Mouse (Mus musculus): ENCODE results near the gene Gna11. TPM values are rescaled to one million over a fixed set of nuclear protein-coding genes. Genes with fewer than 3 reads are reported as not detected.

Gna11 gene
- polyA plus RNA-seq, 1 experiment = 1.2 TPM

- TF ChIP-seq TAL1 (IDR thresholded peaks at IDR 0.05; ENCODE audit: low read length) (no peak), GATA1 (IDR thresholded peaks at IDR 0.05; ENCODE audit: low read length) (no peak)
- Histone ChIP-seq H3K4me1 (ENCODE audit: control insufficient read depth) (peaks cover 58% of the 10 kb centered on the region), H3K9me3 (ENCODE audit: control insufficient read depth, low read length) (no peaks in the 10 kb centered on the region), H3K4me3 (replicated peaks) (peak overlapping the region; percentile 91), H3K27me3 (ENCODE audit: control insufficient read depth) (no peaks in the 10 kb centered on the region), H3K36me3 (ENCODE audit: control insufficient read depth) (peaks cover 34% of the 10 kb centered on the region)
These were observed 14.9 kb upstream of the Gna11 start for GRCm38 (mm10) chr10:81559627-81560539.

GRCm38 (mm10) chr10:81559163-81559626 lies 14.2 kb upstream of the Gna11 start, which contains the start of gene Aes:
Gene Aes (plus strand): TSS chr10:81559488.
- peaks cover 27% of the 10 kb centered on the region for H3K36me3 ChIP-seq (ENCODE audit: control insufficient read depth)
- peak within 1 kb of the TSS; percentile 91 for H3K4me3 ChIP-seq (replicated peaks)
- H3K4me1 ChIP-seq (ENCODE audit: control insufficient read depth) = peaks cover 53% of the 10 kb centered on the region
- H3K9me3 ChIP-seq (ENCODE audit: control insufficient read depth, low read length) = no peaks in the 10 kb centered on the region
- TF ChIP-seq GATA1 (IDR thresholded peaks at IDR 0.05; ENCODE audit: low read length) = no peak
- no peak for TF ChIP-seq TAL1 (IDR thresholded peaks at IDR 0.05; ENCODE audit: low read length)
- no peaks in the 10 kb centered on the region for H3K27me3 ChIP-seq (ENCODE audit: control insufficient read depth)

GRCm38 (mm10) chr10:81557491-81557890 lies 12.5 kb upstream of the Gna11 start:
- no peaks in the 10 kb centered on the region for H3K27me3 ChIP-seq (ENCODE audit: control insufficient read depth)
- no peak for TF ChIP-seq TAL1 (IDR thresholded peaks at IDR 0.05; ENCODE audit: low read length)
- no peak for TF ChIP-seq GATA1 (IDR thresholded peaks at IDR 0.05; ENCODE audit: low read length)
- H3K4me1 ChIP-seq (ENCODE audit: control insufficient read depth) = peaks cover 36% of the 10 kb centered on the region
- no peak overlapping the region for H3K4me3 ChIP-seq (replicated peaks)
- H3K9me3 ChIP-seq (ENCODE audit: control insufficient read depth, low read length) = peaks cover 3% of the 10 kb centered on the region
- peaks cover 12% of the 10 kb centered on the region for H3K36me3 ChIP-seq (ENCODE audit: control insufficient read depth)

GRCm38 (mm10) chr10:81556282-81556681 lies 11.3 kb upstream of the Gna11 start:
- Histone ChIP-seq H3K27me3 (ENCODE audit: control insufficient read depth) (no peaks in the 10 kb centered on the region), H3K4me3 (replicated peaks) (no peak overlapping the region), H3K36me3 (ENCODE audit: control insufficient read depth) (peaks cover 3% of the 10 kb centered on the region), H3K4me1 (ENCODE audit: control insufficient read depth) (peaks cover 39% of the 10 kb centered on the region), H3K9me3 (ENCODE audit: control insufficient read depth, low read length) (peaks cover 3% of the 10 kb centered on the region)
- TF ChIP-seq TAL1 (IDR thresholded peaks at IDR 0.05; ENCODE audit: low read length) = no peak
- no peak for TF ChIP-seq GATA1 (IDR thresholded peaks at IDR 0.05; ENCODE audit: low read length)

GRCm38 (mm10) chr10:81553807-81554755 lies 9.1 kb upstream of the Gna11 start:
- H3K4me3 ChIP-seq (replicated peaks) = no peak overlapping the region
- H3K36me3 ChIP-seq (ENCODE audit: control insufficient read depth) = no peaks in the 10 kb centered on the region
- TF ChIP-seq TAL1 (IDR thresholded peaks at IDR 0.05; ENCODE audit: low read length) = no peak
- no peak for TF ChIP-seq GATA1 (IDR thresholded peaks at IDR 0.05; ENCODE audit: low read length)
- peaks cover 3% of the 10 kb centered on the region for H3K9me3 ChIP-seq (ENCODE audit: control insufficient read depth, low read length)
- peaks cover 29% of the 10 kb centered on the region for H3K4me1 ChIP-seq (ENCODE audit: control insufficient read depth)
- H3K27me3 ChIP-seq (ENCODE audit: control insufficient read depth) = no peaks in the 10 kb centered on the region

GRCm38 (mm10) chr10:81553232-81553631 lies 8.2 kb upstream of the Gna11 start:
- TF ChIP-seq TAL1 (IDR thresholded peaks at IDR 0.05; ENCODE audit: low read length) = no peak
- no peak for TF ChIP-seq GATA1 (IDR thresholded peaks at IDR 0.05; ENCODE audit: low read length)
- H3K36me3 ChIP-seq (ENCODE audit: control insufficient read depth) = no peaks in the 10 kb centered on the region
- peaks cover 29% of the 10 kb centered on the region for H3K4me1 ChIP-seq (ENCODE audit: control insufficient read depth)
- no peaks in the 10 kb centered on the region for H3K27me3 ChIP-seq (ENCODE audit: control insufficient read depth)
- H3K4me3 ChIP-seq (replicated peaks) = no peak overlapping the region
- H3K9me3 ChIP-seq (ENCODE audit: control insufficient read depth, low read length) = peaks cover 3% of the 10 kb centered on the region

- no peak for TF ChIP-seq GATA1 (IDR thresholded peaks at IDR 0.05; ENCODE audit: low read length)
- no peak for TF ChIP-seq TAL1 (IDR thresholded peaks at IDR 0.05; ENCODE audit: low read length)
- H3K4me1 ChIP-seq (ENCODE audit: control insufficient read depth) = peaks cover 36% of the 10 kb centered on the region
- no peaks in the 10 kb centered on the region for H3K36me3 ChIP-seq (ENCODE audit: control insufficient read depth)
- no peak overlapping the region for H3K4me3 ChIP-seq (replicated peaks)
- no peaks in the 10 kb centered on the region for H3K27me3 ChIP-seq (ENCODE audit: control insufficient read depth)
- peaks cover 3% of the 10 kb centered on the region for H3K9me3 ChIP-seq (ENCODE audit: control insufficient read depth, low read length)
These were observed 6.7 kb upstream of the Gna11 start for GRCm38 (mm10) chr10:81551597-81552102.

GRCm38 (mm10) chr10:81550257-81550656 lies 5.3 kb upstream of the Gna11 start:
- Histone ChIP-seq H3K9me3 (ENCODE audit: control insufficient read depth, low read length) (peaks cover 3% of the 10 kb centered on the region), H3K27me3 (ENCODE audit: control insufficient read depth) (no peaks in the 10 kb centered on the region), H3K36me3 (ENCODE audit: control insufficient read depth) (no peaks in the 10 kb centered on the region), H3K4me1 (ENCODE audit: control insufficient read depth) (peaks cover 48% of the 10 kb centered on the region), H3K4me3 (replicated peaks) (no peak overlapping the region)
- no peak for TF ChIP-seq GATA1 (IDR thresholded peaks at IDR 0.05; ENCODE audit: low read length)
- no peak for TF ChIP-seq TAL1 (IDR thresholded peaks at IDR 0.05; ENCODE audit: low read length)

Measured in erythroblast, embryonic 14.5 days (primary cell).